13 mouse cellular contexts compared by ENCODE assay signal in genomic region chr12:108536461-108536860, GRCm38 (mm10). TPM values are rescaled to one million over a fixed set of nuclear protein-coding genes. Genes with fewer than 3 reads are reported as not detected.
DNase-seq lines count a peak whose midpoint lies in the region; ATAC-seq and TF ChIP-seq lines count a peak whose summit lies in the region.
"Had no signal": no experiment of that assay in that cellular context is flagged by ENCODE, and none has a peak within 500 bp of the region (broad histone marks: within the 10 kb centered on the region; RNA-seq: fewer than 3 reads in every experiment).

No protein-coding gene starts in this region.

- no peak overlapping the region for H3K27ac ChIP-seq in forebrain, postnatal 0 days (ENCODE audit: low read depth, low read length)
- no peak overlapping the region for H3K27ac ChIP-seq in forebrain, embryonic 11.5 days (ENCODE audit: low read depth, low read length)
- no peak overlapping the region for H3K27ac ChIP-seq in small intestine, adult 2 months (ENCODE audit: insufficient read depth, low read depth, low read length)
- H3K27ac ChIP-seq in midbrain, embryonic 11.5 days (ENCODE audit: low read depth, low read length) = no peak overlapping the region
- H3K27ac ChIP-seq: heart, embryonic 15.5 days; liver, embryonic 13.5 days; neural tube, embryonic 12.5 days had no signal

- no peak overlapping the region for H3K4me2 ChIP-seq in forebrain, postnatal 0 days (ENCODE audit: low read depth)
- no peak overlapping the region for H3K4me2 ChIP-seq in forebrain, embryonic 11.5 days (ENCODE audit: low read depth, low read length, severe bottlenecking)
- H3K4me2 ChIP-seq in midbrain, embryonic 11.5 days = no peak overlapping the region
- H3K4me2 ChIP-seq: heart, embryonic 15.5 days; liver, embryonic 13.5 days; neural tube, embryonic 12.5 days had no signal

- H3K27me3 ChIP-seq in forebrain, postnatal 0 days (ENCODE audit: insufficient read depth, low read length) = no peaks in the 10 kb centered on the region
- H3K27me3 ChIP-seq in forebrain, embryonic 11.5 days (ENCODE audit: control insufficient read depth, insufficient read depth, low read length) = no peaks in the 10 kb centered on the region
- no peaks in the 10 kb centered on the region for H3K27me3 ChIP-seq in small intestine, adult 2 months (ENCODE audit: control insufficient read depth, insufficient read depth, low read length)
- no peaks in the 10 kb centered on the region for H3K27me3 ChIP-seq in midbrain, embryonic 11.5 days (ENCODE audit: control insufficient read depth, insufficient read depth, low read length)
- H3K27me3 ChIP-seq: heart, embryonic 15.5 days; liver, embryonic 13.5 days; neural tube, embryonic 12.5 days had no signal

- H3K4me1 ChIP-seq in forebrain, postnatal 0 days (ENCODE audit: insufficient read depth) = no peaks in the 10 kb centered on the region
- H3K4me1 ChIP-seq in forebrain, embryonic 11.5 days (replicated peaks; ENCODE audit: control insufficient read depth, insufficient read depth, low read length) = no peaks in the 10 kb centered on the region
- H3K4me1 ChIP-seq in small intestine, adult 2 months (ENCODE audit: control insufficient read depth, insufficient read depth, insufficient read length, low read length) = no peaks in the 10 kb centered on the region
- H3K4me1 ChIP-seq in midbrain, embryonic 11.5 days (ENCODE audit: control insufficient read depth, insufficient read depth, low read length) = no peaks in the 10 kb centered on the region
- H3K4me1 ChIP-seq: heart, embryonic 15.5 days; liver, embryonic 13.5 days; neural tube, embryonic 12.5 days had no signal

- DNase-seq in forebrain, postnatal 0 days = no peak
- DNase-seq in forebrain, embryonic 11.5 days (ENCODE audit: low spot score) = no peak
- peak; percentile 25 for DNase-seq in lung, postnatal 10 days
- DNase-seq in lung, postnatal 25 days (ENCODE audit: low spot score) = no peak
- DNase-seq in brain, adult 2 months (ENCODE audit: low read depth, low spot score) = peak; percentile 41
- no peak for DNase-seq in spleen, postnatal 36 days (ENCODE audit: low spot score in 2 of 2)
- DNase-seq in midbrain, embryonic 11.5 days (ENCODE audit: low spot score, missing footprints) = no peak
- DNase-seq: cerebellum, adult 11-12 months; liver, embryonic 13.5 days had no signal

- WGBS in forebrain, postnatal 0 days = 69% methylated on average over 10 of the region's 10 CpGs
- 71% methylated on average over 10 of the region's 10 CpGs for WGBS in forebrain, embryonic 11.5 days
- 73% methylated on average over 10 of the region's 10 CpGs for WGBS in small intestine, adult 2 months
- 70% methylated on average over 10 of the region's 10 CpGs for WGBS in midbrain, embryonic 11.5 days

- no peak for ATAC-seq in forebrain, postnatal 0 days
- no peak for ATAC-seq in forebrain, embryonic 11.5 days (replicated peaks; ENCODE audit: low FRiP score)
- ATAC-seq in midbrain, embryonic 11.5 days (ENCODE audit: low FRiP score) = no peak

- TF ChIP-seq POLR2A in small intestine, adult 2 months (IDR thresholded peaks at IDR 0.05; ENCODE audit: low read depth, low read length) = no peak

- H3K4me3 ChIP-seq in forebrain, postnatal 0 days (ENCODE audit: low read depth, low read length) = no peak overlapping the region
- H3K4me3 ChIP-seq in forebrain, embryonic 11.5 days (ENCODE audit: low read depth, low read length) = no peak overlapping the region
- H3K4me3 ChIP-seq in small intestine, adult 2 months (ENCODE audit: low read depth, low read length) = no peak overlapping the region
- H3K4me3 ChIP-seq in midbrain, embryonic 11.5 days (ENCODE audit: low read depth, low read length) = no peak overlapping the region
- H3K4me3 ChIP-seq: heart, embryonic 15.5 days; liver, embryonic 13.5 days; neural tube, embryonic 12.5 days had no signal

- peaks cover 58% of the 10 kb centered on the region for H3K36me3 ChIP-seq in forebrain, postnatal 0 days (ENCODE audit: insufficient read depth)
- no peaks in the 10 kb centered on the region; the same call in 1 of the 2 replicates for H3K36me3 ChIP-seq in forebrain, embryonic 11.5 days (ENCODE audit: control insufficient read depth, insufficient read depth, low read length)
- no peaks in the 10 kb centered on the region for H3K36me3 ChIP-seq in small intestine, adult 2 months (ENCODE audit: control insufficient read depth, insufficient read depth, low read length)
- H3K36me3 ChIP-seq in midbrain, embryonic 11.5 days (ENCODE audit: control insufficient read depth, insufficient read depth, low read length) = peaks cover 13% of the 10 kb centered on the region
- H3K36me3 ChIP-seq: liver, embryonic 13.5 days had no signal

- H3K9me3 ChIP-seq in forebrain, postnatal 0 days (ENCODE audit: low read length) = no peaks in the 10 kb centered on the region
- no peaks in the 10 kb centered on the region for H3K9me3 ChIP-seq in forebrain, embryonic 11.5 days (ENCODE audit: control insufficient read depth, low read length)
- H3K9me3 ChIP-seq in midbrain, embryonic 11.5 days (ENCODE audit: control insufficient read depth, low read length) = no peaks in the 10 kb centered on the region
- H3K9me3 ChIP-seq: heart, embryonic 15.5 days; liver, embryonic 13.5 days; neural tube, embryonic 12.5 days had no signal

- no peak overlapping the region for H3K9ac ChIP-seq in forebrain, postnatal 0 days
- no peak overlapping the region for H3K9ac ChIP-seq in forebrain, embryonic 11.5 days (ENCODE audit: low read length)
- no peak overlapping the region for H3K9ac ChIP-seq in midbrain, embryonic 11.5 days (ENCODE audit: low read length)
- H3K9ac ChIP-seq: heart, embryonic 15.5 days; liver, embryonic 13.5 days; neural tube, embryonic 12.5 days had no signal

- peak; percentile 68 for TF ChIP-seq CTCF in forebrain, postnatal 0 days (IDR thresholded peaks at IDR 0.05; ENCODE audit: low read depth)
- peak; percentile 65; the same call in 1 of the 2 replicates for TF ChIP-seq CTCF in small intestine, adult 2 months (IDR thresholded peaks at IDR 0.05; ENCODE audit: extremely low read depth, insufficient read length, insufficient replicate concordance, low read depth, low read length)

RNA-seq across cellular contexts. Expression of gene Evl, which starts 18.1 kb away (rescaled TPM):
- total RNA-seq in forebrain, postnatal 0 days (2014; rRNA removed) = 183 and 192 TPM in 2 replicates
- polyA plus RNA-seq in forebrain, postnatal 0 days (2015; fragmentation: Nextera tagmentation; extraction: Ambion mirVana) = 251 and 260 TPM in 2 replicates
- 111 and 112 TPM in 2 replicates for polyA plus RNA-seq in forebrain, embryonic 11.5 days (2014; fragmentation: Nextera tagmentation; extraction: Ambion mirVana)
- polyA plus RNA-seq in small intestine, adult 2 months (2012; rRNA removed) = 12.2 and 22.7 TPM in 2 replicates
- polyA plus RNA-seq in midbrain, embryonic 11.5 days (2014; fragmentation: Nextera tagmentation; extraction: Ambion mirVana) = 102 and 119 TPM in 2 replicates
- total RNA-seq: MEL had no signal

Comparison
In these comparisons a context has a peak if more than half of its experiments do, and no peak if none do; other contexts are left out.
1. DNase-seq: peak in lung, postnatal 10 days (single experiment) and brain, adult 2 months (single experiment); none in forebrain, postnatal 0 days (single experiment), forebrain, embryonic 11.5 days (single experiment), lung, postnatal 25 days (single experiment), spleen, postnatal 36 days (0 of 2) and midbrain, embryonic 11.5 days (single experiment).